Mouse (Mus musculus) liver, postnatal 0 days (tissue): ENCODE measurements around the gene Cela3a.

Source experiments
- CTCF ChIP-seq: sonication (generic); IDR thresholded peaks from 2 replicates; pipeline ENCODE4 v1.5.1; 2016; ENCODE audit warnings: antibody characterized with exemption, low read depth
- EP300 ChIP-seq: IDR thresholded peaks from 2 replicates; pipeline ENCODE4 v1.6.1; 2016; ENCODE audit warnings: antibody characterized with exemption, low read depth, mild to moderate bottlenecking

GRCm38 (mm10) chr4:137458310-137458709 is 48.7 kb upstream of the Cela3a start:
- TF ChIP-seq CTCF = no peak
- TF ChIP-seq EP300 = no peak
